Mouse (Mus musculus) lung, postnatal 14 days (tissue): Measurements from ENCODE around the gene Phlda2.
A peak's percentile ranks its signal among the peaks of the same experiment; 100 is the strongest.

Experiments
- DNase-seq: peaks from one replicate; pipeline ENCODE4 v3.0.0; 2021

The Phlda2 gene

GRCm38 (mm10) chr7:143501643-143502417 is 1.1 kb downstream of the Phlda2 start:
- peak; percentile 63 for DNase-seq

GRCm38 (mm10) chr7:143500912-143501311 is 2.0 kb downstream of the Phlda2 start:
- no peak for DNase-seq

GRCm38 (mm10) chr7:143498584-143498983 is 4.4 kb downstream of the Phlda2 start:
- no peak for DNase-seq

GRCm38 (mm10) chr7:143495104-143495961 is 7.6 kb downstream of the Phlda2 start:
- DNase-seq: no peak

GRCm38 (mm10) chr7:143493616-143494126 is 9.3 kb downstream of the Phlda2 start:
- DNase-seq: no peak

- DNase-seq: no peak
Measured at GRCm38 (mm10) chr7:143489735-143490134, 13.2 kb downstream of the Phlda2 start.

- DNase-seq: no peak
Measured at GRCm38 (mm10) chr7:143482541-143482940, 20.4 kb downstream of the Phlda2 start.

- DNase-seq: no peak
Measured at GRCm38 (mm10) chr7:143481806-143482387, 21.1 kb downstream of the Phlda2 start.

GRCm38 (mm10) chr7:143480498-143480897 is 22.5 kb downstream of the Phlda2 start:
- peak; percentile 83 for DNase-seq

- DNase-seq: no peak
Measured at GRCm38 (mm10) chr7:143477800-143478199, 25.1 kb downstream of the Phlda2 start.

GRCm38 (mm10) chr7:143476702-143477335 is 26.1 kb downstream of the Phlda2 start:
- DNase-seq: no peak

GRCm38 (mm10) chr7:143475876-143476275 is 27.1 kb downstream of the Phlda2 start:
- DNase-seq: no peak

GRCm38 (mm10) chr7:143474811-143475210 is 28.1 kb downstream of the Phlda2 start:
- DNase-seq: no peak

GRCm38 (mm10) chr7:143473347-143474101 is 29.4 kb downstream of the Phlda2 start, which contains the start of gene Slc22a18:
Gene Slc22a18, plus strand, starts transcription at chr7:143473736.
- DNase-seq: peak; percentile 57

GRCm38 (mm10) chr7:143469946-143470345 is 33.0 kb downstream of the Phlda2 start:
- peak; percentile 83 for DNase-seq

GRCm38 (mm10) chr7:143467714-143468113 is 35.2 kb downstream of the Phlda2 start:
- no peak for DNase-seq

- DNase-seq: peak; percentile 87
Measured at GRCm38 (mm10) chr7:143466099-143466677, 36.8 kb downstream of the Phlda2 start.

GRCm38 (mm10) chr7:143464811-143465560 is 38.0 kb downstream of the Phlda2 start:
- peak; percentile 51 for DNase-seq

GRCm38 (mm10) chr7:143463865-143464415 is 39.0 kb downstream of the Phlda2 start:
- DNase-seq: peak; percentile 88

GRCm38 (mm10) chr7:143462516-143462915 is 40.4 kb downstream of the Phlda2 start:
- no peak for DNase-seq
